Mouse (Mus musculus): ENCODE results near the gene Chuk. TPM values are rescaled to one million over a fixed set of nuclear protein-coding genes. Genes with fewer than 3 reads are reported as not detected.

Gene Chuk
- polyA plus RNA-seq, 1 experiment = 44.4 TPM

DNA sequence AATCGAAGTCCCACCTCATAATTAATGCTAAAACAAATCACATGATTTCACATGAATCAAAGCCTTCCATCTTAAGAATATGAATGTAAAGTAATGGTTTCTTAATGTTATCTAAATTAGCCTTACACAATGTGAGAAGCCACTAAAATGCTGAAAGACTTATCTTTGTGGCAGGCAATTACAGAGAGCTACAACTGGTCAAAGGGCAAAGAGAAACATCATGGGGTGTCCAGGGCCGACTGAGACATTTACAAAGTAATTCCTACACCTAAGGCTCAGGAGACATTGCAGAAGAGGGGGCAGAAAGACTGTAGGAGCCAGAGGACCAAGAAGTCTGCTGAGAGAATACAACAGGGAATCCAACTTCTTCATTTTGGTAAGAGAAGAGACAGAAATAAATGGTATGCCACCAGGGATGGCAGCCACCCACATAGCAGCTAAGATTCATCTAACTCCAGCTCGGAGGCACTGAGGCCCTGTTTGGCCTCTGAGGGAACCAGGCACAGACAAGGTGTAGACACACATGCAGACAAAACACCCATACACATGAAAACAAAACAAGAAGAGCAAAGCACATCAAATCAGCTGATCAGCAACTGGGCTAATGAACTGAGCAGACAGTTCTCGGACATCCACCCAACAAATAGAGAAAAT, 52.0 kb downstream of the Chuk start:
- no peak overlapping the region for H3K4me3 ChIP-seq (ENCODE audit: insufficient read depth, low read length)
- TF ChIP-seq POLR2A (IDR thresholded peaks at IDR 0.05; ENCODE audit: borderline replicate concordance, low read depth, low read length) (no peak), CTCF (IDR thresholded peaks at IDR 0.05; ENCODE audit: low read depth, low read length) (no peak)
- H3K4me1 ChIP-seq (ENCODE audit: control insufficient read depth, insufficient read depth, low read length) = peaks cover 3% of the 10 kb centered on the region; the same call in 1 of the 2 replicates
- no peak overlapping the region for H3K27ac ChIP-seq (ENCODE audit: insufficient read depth, low read depth, low read length)

DNA sequence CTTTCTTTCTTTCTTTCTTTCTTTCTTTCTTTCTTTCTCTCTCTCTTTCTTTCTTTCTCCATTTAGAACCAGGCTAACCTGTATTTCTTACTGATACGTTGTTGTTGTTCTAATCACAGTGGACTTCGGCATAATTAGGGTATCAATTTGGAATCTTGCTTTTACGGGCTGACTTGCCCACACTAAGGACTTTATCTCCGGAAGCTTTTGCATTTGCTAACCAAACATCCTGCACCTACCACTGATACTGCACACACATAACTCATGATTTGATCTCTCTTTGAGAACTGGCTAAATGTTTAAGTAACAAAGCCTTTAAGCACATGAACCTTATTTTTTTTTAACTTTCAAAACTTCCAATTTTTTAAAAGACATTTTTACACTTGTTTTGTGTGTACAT, 56.9 kb downstream of the Chuk start:
- Histone ChIP-seq H3K27ac (ENCODE audit: insufficient read depth, low read depth, low read length) (no peak overlapping the region), H3K4me1 (ENCODE audit: control insufficient read depth, insufficient read depth, low read length) (peaks cover 11% of the 10 kb centered on the region), H3K4me3 (ENCODE audit: insufficient read depth, low read length) (no peak overlapping the region)
- TF ChIP-seq CTCF (IDR thresholded peaks at IDR 0.05; ENCODE audit: low read depth, low read length) (no peak), POLR2A (IDR thresholded peaks at IDR 0.05; ENCODE audit: borderline replicate concordance, low read depth, low read length) (no peak)

GRCm38 (mm10) chr19:44049282-44049681, 58.0 kb downstream of the Chuk start:
- no peak for TF ChIP-seq POLR2A (IDR thresholded peaks at IDR 0.05; ENCODE audit: borderline replicate concordance, low read depth, low read length)
- TF ChIP-seq CTCF (IDR thresholded peaks at IDR 0.05; ENCODE audit: low read depth, low read length) = no peak
- Histone ChIP-seq H3K4me1 (ENCODE audit: control insufficient read depth, insufficient read depth, low read length) (peaks cover 14% of the 10 kb centered on the region), H3K4me3 (ENCODE audit: insufficient read depth, low read length) (no peak overlapping the region), H3K27ac (ENCODE audit: insufficient read depth, low read depth, low read length) (no peak overlapping the region)

DNA sequence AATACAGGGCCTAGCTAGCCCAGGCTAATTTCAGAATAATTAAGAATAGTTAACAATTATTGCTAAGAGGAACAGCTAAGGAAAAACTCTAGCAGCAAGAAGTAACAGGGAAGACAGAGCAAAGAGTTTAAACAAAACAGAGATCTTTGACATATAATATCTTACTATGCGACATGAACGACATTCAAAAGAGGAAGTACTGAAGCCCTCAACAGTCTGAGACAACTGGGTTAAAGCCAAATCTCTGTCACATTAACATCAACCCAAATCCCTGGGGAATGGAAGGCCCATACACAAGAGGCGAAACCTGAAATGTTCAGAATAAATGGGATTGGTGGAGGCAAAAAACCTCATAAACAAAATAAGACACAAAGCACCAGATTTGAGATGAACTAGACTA, 61.4 kb downstream of the Chuk start:
- no peak overlapping the region for H3K4me3 ChIP-seq (ENCODE audit: insufficient read depth, low read length)
- TF ChIP-seq CTCF (IDR thresholded peaks at IDR 0.05; ENCODE audit: low read depth, low read length) = no peak
- TF ChIP-seq POLR2A (IDR thresholded peaks at IDR 0.05; ENCODE audit: borderline replicate concordance, low read depth, low read length) = no peak
- H3K4me1 ChIP-seq (ENCODE audit: control insufficient read depth, insufficient read depth, low read length) = peaks cover 11% of the 10 kb centered on the region
- no peak overlapping the region for H3K27ac ChIP-seq (ENCODE audit: insufficient read depth, low read depth, low read length)

GRCm38 (mm10) chr19:44042121-44042520, 65.2 kb downstream of the Chuk start:
- Histone ChIP-seq H3K27ac (ENCODE audit: insufficient read depth, low read depth, low read length) (no peak overlapping the region), H3K4me1 (ENCODE audit: control insufficient read depth, insufficient read depth, low read length) (peaks cover 11% of the 10 kb centered on the region), H3K4me3 (ENCODE audit: insufficient read depth, low read length) (no peak overlapping the region)
- TF ChIP-seq POLR2A (IDR thresholded peaks at IDR 0.05; ENCODE audit: borderline replicate concordance, low read depth, low read length) = no peak
- no peak for TF ChIP-seq CTCF (IDR thresholded peaks at IDR 0.05; ENCODE audit: low read depth, low read length)

GRCm38 (mm10) chr19:44033396-44033795, 73.9 kb downstream of the Chuk start:
- no peak overlapping the region for H3K4me3 ChIP-seq (ENCODE audit: insufficient read depth, low read length)
- no peaks in the 10 kb centered on the region for H3K4me1 ChIP-seq (ENCODE audit: control insufficient read depth, insufficient read depth, low read length)
- H3K27ac ChIP-seq (ENCODE audit: insufficient read depth, low read depth, low read length) = no peak overlapping the region
- TF ChIP-seq POLR2A (IDR thresholded peaks at IDR 0.05; ENCODE audit: borderline replicate concordance, low read depth, low read length) (no peak), CTCF (IDR thresholded peaks at IDR 0.05; ENCODE audit: low read depth, low read length) (no peak)

DNA sequence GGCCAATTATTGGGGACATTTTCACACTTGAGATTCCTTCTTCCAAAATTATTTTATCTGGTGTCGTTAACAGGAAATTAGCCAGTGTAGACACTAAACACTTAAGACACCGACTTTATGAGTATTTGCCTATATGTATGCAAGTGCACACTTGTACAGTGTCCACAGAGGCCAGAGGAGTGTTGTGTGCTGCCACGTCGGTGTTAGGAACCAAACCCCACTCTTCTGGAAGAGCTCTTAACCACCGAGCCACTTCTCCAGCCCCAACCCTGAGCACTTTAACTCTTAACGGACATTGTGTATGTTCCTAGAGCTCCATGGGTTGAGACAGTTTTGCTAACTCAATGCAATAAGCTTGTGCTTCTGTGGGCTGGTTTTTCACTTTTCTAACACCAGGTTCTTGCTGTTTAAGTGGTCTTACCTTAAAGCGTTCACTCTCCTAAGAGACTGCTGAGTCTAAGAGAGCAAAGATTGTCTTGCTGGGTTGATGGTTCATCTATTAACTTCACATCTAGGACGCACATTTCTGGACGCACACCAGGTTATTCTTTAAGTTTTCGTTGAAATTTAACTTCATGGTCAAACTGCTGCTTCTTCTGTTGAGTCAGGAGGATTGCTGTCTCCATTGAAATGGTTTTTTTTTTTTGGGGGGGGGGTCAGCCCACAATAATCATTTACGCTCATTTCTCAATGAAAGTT, 75.1 kb downstream of the Chuk start:
- Histone ChIP-seq H3K4me1 (ENCODE audit: control insufficient read depth, insufficient read depth, low read length) (no peaks in the 10 kb centered on the region), H3K4me3 (ENCODE audit: insufficient read depth, low read length) (no peak overlapping the region), H3K27ac (ENCODE audit: insufficient read depth, low read depth, low read length) (no peak overlapping the region)
- TF ChIP-seq POLR2A (IDR thresholded peaks at IDR 0.05; ENCODE audit: borderline replicate concordance, low read depth, low read length) (no peak), CTCF (IDR thresholded peaks at IDR 0.05; ENCODE audit: low read depth, low read length) (no peak)

GRCm38 (mm10) chr19:44030024-44030423, 77.3 kb downstream of the Chuk start:
- H3K27ac ChIP-seq (ENCODE audit: insufficient read depth, low read depth, low read length) = no peak overlapping the region
- H3K4me3 ChIP-seq (ENCODE audit: insufficient read depth, low read length) = no peak overlapping the region
- no peaks in the 10 kb centered on the region for H3K4me1 ChIP-seq (ENCODE audit: control insufficient read depth, insufficient read depth, low read length)
- TF ChIP-seq POLR2A (IDR thresholded peaks at IDR 0.05; ENCODE audit: borderline replicate concordance, low read depth, low read length) = no peak
- TF ChIP-seq CTCF (IDR thresholded peaks at IDR 0.05; ENCODE audit: low read depth, low read length) = no peak

GRCm38 (mm10) chr19:44028972-44029371, 78.3 kb downstream of the Chuk start, which contains the start of gene Cyp2c23:
Cyp2c23 (minus strand) TSS chr19:44029208.
- TF ChIP-seq POLR2A (IDR thresholded peaks at IDR 0.05; ENCODE audit: borderline replicate concordance, low read depth, low read length) (no peak), CTCF (IDR thresholded peaks at IDR 0.05; ENCODE audit: low read depth, low read length) (no peak)
- H3K4me1 ChIP-seq (ENCODE audit: control insufficient read depth, insufficient read depth, low read length) = no peaks in the 10 kb centered on the region
- H3K27ac ChIP-seq (ENCODE audit: insufficient read depth, low read depth, low read length) = no peak within 1 kb of the TSS
- H3K4me3 ChIP-seq (ENCODE audit: insufficient read depth, low read length) = no peak within 1 kb of the TSS

- H3K27ac ChIP-seq (ENCODE audit: insufficient read depth, low read depth, low read length) = no peak overlapping the region
- H3K4me3 ChIP-seq (ENCODE audit: insufficient read depth, low read length) = no peak overlapping the region
- H3K4me1 ChIP-seq (ENCODE audit: control insufficient read depth, insufficient read depth, low read length) = no peaks in the 10 kb centered on the region
- no peak for TF ChIP-seq POLR2A (IDR thresholded peaks at IDR 0.05; ENCODE audit: borderline replicate concordance, low read depth, low read length)
- TF ChIP-seq CTCF (IDR thresholded peaks at IDR 0.05; ENCODE audit: low read depth, low read length) = no peak
Observed at GRCm38 (mm10) chr19:44026956-44027530, 80.2 kb downstream of the Chuk start.
